Mouse (Mus musculus) mature B cell (primary cell): Measurements from ENCODE around the gene Sphkap.

Source experiments
- in situ Hi-C: fragments of 300-500 bp; cut with MboI; formaldehyde crosslinking; loops from 2 replicates; pipeline ENCODE4 v1.14.3; 2019

Gene Sphkap

DNA sequence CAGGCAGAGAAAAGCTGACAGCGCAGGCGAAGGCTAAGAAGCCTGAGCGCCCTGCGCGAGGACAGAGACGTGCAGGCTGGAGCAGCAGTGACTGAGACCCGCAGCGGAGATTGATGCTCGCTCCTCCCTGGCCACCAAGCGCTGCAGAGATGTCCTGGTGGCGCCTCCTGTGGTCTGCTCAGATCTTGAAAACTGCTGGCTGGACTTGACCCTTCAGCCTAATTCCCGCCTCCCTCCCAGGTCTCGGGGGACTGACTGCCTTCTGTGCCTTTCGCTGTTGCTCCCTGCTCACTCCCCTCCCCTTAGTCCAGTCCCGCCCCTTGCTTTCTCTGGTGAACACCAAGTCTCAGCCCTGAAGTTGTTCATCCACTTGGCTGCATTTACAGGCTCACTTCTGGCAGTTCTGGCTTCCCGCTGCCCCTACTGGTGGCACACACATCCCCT is at the start of gene Sphkap:
Sphkap (minus strand) TSS at position 180 of the 444 bp plus-strand sequence.
- in situ Hi-C loops, result no loop called here

DNA sequence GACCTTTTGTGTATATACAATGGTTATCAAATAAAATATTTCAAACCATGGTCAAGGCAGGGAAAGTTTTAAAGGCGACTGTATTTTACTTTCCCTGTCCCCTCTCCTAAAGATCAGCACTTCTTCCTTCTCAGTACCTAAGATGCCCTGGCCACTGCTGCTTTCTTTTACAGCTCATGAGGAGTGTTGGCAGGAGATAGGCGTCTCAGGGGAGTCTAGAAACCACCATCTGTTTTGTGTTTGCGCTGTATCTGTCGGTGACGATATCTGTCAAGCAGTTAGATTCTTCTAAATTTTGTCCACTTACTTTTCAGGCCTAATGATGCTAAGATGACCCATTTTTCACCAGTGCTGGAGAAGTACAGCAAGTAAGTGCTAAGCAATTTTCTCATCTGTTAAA is 43.3 kb upstream of the Sphkap start:
- in situ Hi-C loops, result no loop called here

DNA sequence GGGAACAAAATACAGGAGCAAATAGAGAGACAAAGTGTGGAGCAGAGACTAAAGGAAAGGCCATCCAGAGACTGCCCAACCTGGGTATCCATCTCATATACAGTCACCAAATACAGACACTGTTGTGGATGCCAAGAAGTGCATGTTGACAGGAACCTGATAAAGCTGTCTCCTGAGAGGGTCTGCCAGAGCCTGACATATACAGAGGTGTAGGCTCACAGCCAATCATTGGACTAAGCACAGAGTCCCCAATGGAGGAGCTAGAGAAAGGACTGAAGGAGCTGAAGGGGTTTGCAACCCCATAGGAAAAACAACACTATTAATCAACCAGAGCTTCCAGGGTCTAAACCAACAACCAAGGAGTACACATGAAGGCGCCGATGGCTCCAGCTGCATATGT is 32.4 kb upstream of the Sphkap start:
- in situ Hi-C loops, result no loop called here

DNA sequence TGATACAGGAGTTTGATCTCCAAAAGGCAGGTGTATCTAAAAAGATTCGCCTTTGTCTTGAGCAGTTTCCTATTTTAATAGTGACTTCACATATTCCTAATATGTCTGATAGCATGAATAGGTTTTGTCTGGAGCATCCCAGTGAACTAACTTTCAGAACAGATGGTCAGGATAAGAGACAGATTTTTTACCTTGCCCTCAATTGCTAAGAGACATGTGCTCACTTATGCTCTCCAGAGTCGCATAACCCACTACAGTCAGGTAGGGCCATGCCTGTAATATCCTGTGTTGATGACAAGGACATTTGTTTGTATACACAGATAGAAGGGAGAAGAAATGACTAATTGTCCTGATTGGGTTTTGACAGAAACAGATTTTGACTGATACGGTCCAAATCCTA is 25.9 kb upstream of the Sphkap start:
- in situ Hi-C loops, result no loop called here

DNA sequence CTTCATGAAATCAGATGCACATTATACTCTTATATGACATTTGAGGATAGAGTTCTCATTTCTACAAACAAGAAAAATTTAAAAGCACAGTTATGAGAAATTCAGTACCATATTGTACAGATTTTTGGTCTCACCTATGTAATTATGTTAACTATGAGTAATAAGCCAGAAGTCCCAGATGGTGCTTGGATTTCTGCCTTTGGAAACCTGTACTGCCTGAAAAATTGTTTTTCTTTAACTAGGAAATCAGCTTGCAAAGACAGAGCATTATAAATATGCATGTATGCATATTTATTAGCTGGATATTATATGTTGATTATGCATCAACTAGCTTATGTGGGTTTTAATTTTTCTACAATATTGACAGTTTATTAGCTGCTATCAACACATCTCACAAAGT is 21.9 kb upstream of the Sphkap start:
- in situ Hi-C loops, result no loop called here

DNA sequence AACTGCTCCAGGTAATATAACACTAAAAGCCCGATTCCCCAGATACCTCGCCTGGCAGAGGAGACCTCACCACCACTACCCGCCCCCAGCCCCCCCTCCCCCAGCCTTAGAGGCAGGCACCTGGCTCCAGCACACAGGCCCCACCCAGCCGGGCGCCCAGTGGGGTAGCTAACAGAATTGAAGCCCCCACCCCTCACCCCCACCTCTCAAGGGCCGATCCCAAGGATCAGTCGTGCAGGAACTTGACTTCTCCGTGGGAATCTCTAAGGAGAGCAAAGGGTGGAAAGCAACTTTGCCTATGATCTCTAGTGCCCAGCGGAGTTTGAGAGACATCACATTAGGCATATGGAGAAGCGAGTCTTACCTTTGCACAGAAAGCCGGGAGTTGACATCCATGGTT is 384 bp downstream of the Sphkap start:
- in situ Hi-C loops, result no loop called here

DNA sequence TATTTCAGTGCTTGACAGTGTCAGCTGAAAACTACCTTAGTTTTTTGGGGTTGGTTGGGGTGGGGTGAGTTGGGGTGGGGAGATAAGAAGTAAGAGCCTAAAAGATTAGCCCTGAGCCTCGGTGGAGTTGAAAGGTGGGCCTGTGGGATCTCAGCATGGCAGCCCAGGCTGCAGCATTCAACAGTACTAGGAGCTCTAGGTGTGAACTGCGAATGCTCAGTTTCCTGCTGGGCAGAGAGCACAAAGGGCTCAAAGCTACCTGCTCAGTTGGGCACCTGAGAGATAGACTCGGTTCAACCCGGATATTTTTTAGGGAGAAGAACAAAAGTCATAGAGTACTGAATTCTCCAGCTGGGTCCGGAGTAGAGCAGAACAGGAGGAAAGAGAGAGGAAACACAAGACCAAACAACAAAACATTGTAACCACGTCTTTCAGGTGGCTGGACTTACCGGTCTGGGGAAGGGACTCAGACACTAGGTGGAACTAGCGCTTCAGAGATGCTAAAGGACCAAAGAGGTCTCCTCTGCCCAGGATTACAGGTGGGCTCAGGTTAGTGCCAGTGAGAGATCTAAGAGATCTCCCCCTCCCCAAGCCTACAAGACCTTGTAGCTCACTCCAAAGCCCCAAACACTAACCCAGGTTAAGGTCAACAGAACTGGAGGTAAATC is 984 bp downstream of the Sphkap start:
- in situ Hi-C loops, result no loop called here

DNA sequence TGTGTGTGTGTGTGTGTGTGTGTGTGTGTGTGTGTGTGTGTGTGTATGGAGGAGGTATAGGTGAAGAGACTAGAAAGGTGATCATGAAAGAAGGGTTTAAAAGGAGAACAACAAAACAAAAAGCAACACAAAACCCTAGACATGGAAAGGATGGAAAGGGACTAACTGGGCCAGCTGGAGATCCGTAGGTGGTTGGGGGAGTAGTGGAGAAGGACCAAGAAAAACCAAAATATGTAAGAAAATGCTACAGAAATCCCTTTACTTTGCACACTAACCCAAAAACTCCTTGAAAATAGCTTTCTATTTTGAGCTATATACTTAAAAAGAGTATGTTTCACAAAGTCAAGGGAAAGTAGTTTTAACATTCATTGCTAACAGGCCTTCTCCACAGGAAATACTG is 6.9 kb downstream of the Sphkap start:
- in situ Hi-C loops, result no loop called here

DNA sequence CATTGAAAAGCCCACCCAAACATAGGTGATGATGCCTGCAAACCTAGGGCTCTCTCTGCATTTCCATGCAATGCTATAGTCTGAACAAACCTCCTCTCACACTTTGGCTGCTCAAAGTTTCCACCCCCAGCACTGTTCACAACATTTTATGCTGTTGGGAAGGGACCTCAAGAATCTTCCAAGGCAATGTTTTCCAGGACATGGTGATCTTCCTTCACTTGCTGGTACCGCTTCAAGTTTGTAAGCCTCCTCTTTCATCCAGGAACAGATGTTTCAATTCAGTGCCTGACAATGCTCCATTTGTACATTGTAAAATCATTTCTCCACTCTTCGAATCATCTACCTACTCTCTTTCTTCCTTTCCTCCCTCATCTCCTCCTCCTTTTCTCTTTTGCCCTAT is 11.7 kb downstream of the Sphkap start:
- in situ Hi-C loops, result no loop called here

DNA sequence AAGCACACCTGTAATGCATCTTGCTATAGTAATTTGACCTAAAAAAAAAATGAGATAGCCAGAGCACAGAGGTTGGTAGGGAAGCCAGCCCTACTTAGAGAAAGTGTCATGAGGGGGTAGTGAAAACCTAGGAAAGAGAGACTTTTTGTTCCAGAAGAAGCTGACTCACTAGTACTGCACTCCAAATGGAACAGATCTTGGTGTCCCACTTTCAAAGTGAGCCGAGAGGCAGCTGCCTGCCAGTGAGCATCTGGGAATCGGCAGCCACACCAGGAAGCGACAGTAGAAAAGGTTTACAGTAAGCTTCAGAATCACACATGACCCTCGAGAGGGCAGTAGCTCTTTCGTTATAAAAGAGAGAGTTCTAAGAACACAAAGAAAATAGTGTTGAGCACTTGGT is 12.4 kb downstream of the Sphkap start:
- in situ Hi-C loops, result no loop called here

DNA sequence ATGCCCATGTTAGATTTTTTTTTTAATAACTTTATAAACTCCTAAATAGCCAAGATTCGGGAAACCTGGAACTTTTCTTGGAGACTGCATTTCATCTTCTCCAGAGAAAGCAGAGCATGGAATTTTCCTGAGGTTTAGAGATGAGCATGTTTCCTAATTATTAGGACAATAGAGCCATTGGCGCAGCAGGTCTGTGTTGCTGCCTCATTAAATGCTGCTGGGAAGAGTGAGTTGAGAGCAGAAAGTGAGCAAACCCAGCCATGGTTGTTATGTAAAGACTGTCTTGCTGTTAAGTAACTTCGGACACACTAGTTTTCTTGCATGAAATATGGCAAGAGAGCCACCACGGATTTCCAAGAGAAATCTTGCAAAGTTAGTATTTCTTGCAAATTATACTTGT is 18.6 kb downstream of the Sphkap start:
- in situ Hi-C loops, result no loop called here

DNA sequence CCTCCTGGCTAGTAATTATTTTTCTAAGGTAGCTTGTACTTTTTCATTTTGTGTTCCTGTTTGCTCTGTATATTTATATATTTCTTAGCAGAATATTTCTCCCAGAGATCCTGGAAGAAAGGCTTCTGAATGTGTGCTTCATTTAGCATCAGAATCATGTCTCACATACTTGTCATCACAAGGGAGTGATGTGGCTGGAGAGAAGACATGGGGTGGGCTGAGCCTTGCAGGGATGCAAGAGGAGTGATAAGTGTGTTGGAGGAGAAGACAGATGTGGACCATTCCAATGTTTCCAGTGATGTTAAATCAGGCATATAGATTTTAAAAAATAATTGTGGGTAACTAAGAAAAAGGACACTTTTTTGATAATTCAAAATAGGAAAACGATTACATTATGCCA is 30.6 kb downstream of the Sphkap start:
- in situ Hi-C loops, result no loop called here

DNA sequence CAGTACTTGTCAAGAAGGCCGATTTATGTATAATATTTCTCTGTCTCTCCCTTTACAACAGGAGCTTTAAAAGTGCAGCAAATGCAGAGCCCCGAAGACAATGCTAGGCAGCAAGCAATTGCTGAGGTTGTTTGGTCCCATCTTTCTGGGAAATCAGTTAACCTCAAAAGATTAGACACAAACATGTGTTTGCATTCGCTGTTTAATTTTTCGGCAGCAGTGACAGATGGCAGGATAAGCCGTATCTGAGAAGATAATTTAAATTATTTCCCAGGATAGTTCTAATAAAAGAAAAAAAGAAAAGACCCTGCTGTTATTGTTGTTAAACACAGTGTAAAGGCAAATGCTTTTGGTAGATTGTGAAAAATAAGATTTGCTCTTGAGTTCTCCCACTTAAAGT is 41.5 kb downstream of the Sphkap start:
- in situ Hi-C loops, result no loop called here

DNA sequence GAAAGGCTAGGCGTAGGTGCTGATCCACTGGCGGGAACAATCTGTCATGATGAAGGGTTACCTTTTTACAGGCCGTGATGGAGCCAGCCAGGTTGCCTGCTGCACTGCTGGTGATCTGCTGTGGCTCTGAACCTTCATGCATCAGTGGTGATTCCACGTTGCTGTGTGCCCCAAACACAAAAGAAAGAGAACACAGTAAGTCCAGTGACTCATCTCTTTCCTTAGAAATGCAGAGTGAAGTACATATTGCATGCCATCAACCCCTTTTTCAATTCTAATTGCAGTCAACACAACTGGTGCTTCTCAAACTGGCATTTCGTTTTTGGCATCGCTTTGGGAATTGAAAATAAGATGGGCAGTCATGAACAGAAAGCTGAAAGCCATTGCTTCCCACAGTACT is 45.8 kb downstream of the Sphkap start:
- in situ Hi-C loops, result no loop called here

DNA sequence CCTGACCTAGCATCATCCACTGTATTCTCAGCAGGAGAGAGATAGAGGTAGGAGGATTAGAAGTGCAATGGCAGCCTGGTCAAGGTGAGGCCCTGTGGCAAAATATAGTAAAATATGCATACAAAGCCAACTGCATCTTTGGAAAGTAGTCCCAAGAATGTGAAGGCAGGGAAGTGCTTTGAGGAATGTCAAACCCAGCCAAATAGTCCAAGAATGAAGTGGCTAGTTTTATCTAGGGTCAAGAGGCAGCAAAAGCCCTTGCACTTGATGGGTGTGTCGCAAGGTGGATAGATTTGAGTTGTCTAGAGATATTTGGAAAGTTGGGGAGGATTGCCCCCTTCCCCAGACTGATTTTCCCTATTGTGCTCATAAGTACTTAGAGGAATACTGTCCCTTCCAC is 61.5 kb downstream of the Sphkap start:
- in situ Hi-C loops, result no loop called here

DNA sequence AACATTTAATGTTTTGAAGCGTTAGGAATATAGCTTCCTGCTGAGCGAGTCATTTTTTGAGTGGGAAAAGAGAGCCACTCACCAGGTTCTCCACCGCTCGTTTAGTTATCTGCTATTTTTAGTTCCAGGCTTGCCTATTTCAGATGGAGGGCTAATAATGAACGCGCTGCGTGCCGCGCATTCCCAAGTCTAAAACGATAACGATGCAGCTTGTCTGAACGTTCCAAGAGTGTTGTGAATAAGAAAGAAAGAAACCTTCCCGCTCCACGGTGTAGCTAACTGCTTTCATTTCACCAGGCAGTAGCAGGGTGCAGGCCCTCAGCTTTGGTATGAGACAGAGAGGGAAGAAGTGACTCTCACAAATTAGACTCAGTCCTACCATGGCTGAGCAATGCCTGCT is 62.4 kb downstream of the Sphkap start:
- in situ Hi-C loops, result no loop called here

DNA sequence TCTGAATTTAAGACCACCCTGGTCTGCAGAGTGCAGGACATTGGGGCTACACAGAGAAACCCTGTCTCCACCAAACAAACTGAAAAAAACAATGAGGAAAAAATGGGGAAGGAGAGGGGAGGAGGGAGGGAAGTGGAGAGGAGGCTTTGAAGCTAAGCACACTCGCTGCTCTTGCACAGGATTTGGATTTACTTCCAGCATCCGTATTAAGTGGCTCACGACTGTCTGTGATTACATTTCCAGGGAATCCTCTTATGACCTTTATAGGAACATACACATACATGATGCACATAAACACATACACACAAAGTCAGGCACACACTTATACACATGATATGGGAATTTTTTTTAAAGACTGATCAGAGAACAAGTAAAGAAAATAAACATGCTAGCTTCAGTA is 62.9 kb downstream of the Sphkap start:
- in situ Hi-C loops, result no loop called here

DNA sequence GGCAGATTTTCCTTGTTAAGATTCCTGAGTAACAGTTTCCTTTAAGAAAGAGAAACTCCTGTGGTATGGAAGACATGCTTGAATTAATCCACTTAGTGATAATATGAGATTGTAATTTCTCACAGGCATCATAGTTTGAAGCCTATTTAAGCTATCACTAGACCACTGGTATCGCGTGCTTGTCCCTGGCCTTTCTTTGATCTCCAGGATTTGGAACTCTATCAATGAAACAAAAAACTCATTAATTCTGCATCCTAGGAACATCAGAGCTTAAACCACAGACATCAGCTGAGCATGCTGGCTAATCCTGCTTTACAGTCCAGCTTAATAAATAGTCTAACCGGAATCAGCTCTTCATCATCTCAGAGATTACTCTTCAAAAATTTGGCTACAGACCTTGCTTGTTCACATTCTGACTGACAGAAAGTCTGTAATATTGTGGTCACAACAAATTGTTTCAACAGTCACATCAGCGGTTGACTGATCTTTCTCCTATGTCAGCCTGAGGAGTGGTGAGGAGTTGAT is 65.2 kb downstream of the Sphkap start:
- in situ Hi-C loops, result no loop called here

DNA sequence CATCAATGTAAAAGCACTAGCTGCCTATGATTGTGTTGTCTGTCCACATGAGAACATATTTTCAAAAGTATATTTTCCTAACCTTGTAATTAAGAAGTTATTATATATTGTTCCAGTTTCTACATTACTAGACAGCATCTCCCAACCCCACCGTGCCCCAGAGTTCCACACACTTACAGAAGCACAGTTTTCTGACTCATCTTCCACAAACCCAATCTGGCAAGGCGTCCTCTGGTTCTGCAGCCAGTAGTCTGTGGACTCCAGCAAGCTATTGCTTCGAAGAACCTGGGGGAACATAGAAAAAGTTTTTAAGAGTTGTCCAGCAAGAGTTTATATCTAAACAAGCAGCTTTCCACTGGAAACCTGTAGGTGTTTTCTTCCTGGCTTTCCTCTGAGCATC is 68.6 kb downstream of the Sphkap start:
- in situ Hi-C loops, result no loop called here

DNA sequence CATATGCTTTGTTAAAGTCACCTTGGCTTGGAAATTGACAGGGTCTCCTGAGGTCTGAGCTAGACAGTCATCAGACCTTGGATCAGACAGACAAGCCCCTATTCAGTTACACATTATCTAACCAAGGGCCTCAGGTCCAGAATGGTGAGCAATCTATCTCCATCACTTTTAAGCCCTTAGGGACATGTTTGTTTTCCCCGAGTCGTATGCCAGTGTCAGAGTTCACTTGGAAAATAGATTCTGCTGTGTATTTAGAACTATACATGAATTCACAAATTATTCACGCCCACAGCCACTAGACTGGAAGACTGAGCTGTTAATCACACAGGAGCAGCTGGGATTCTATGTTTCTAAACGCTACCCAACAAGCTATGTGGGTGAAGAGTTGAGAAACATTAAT is 91.1 kb downstream of the Sphkap start:
- in situ Hi-C loops, result no loop called here

DNA sequence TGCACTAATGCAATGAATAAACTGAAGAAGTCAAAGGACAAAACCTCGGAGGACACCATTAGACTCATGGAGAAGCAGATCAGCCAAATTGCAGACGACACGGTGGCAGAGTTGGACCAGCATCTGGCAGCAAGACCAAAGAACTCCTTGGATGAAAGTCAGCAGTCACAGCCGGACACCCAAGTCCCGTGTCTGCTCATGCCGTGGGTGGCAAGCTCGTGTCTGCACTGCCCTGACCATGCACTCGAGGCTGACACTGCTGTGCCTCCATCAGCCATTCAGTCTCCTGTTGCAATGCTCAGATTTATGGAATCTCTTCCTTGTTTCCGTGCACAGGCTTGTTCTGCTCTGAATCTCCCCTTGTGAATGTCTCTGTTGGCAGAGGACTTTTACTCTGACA is 92.9 kb downstream of the Sphkap start:
- in situ Hi-C loops, result no loop called here

DNA sequence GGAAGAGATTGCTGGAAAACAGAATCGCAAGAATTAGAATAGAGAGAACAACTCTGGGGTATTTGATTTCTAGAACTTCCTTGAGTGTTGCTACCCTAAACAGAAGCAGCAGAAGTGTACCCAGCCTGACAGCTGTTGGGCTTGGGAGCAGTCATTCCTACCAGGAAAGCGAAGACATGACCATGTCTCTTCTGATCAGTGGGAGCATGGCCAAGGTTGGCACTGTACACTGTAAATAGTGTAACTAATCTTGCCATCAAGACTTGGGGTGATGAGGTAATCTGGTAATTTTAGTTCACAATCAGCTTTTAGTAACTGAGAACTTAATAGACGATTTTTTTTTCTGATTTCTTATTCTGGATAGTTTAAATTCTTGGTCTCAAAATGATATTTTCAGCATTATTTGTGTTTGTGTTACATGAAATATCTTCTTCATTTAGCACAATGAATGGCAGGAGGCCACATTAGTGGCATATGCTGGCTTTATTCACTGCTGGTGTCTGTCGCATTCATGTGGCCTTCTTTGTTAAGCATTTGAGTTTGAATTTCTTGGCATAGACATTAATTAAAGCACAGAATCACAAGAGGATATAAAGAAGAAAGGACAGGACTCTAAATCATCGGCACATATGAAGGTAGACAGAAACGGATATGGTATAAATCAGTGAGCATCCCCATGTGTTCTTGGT is 96.2 kb downstream of the Sphkap start:
- in situ Hi-C loops, result no loop called here
